Mouse (Mus musculus) midbrain, embryonic 10.5 days (tissue): Measurements from ENCODE around the gene Mrpl20. TPM values are rescaled to one million over a fixed set of nuclear protein-coding genes. Genes with fewer than 3 reads are reported as not detected.
"Not testable (repeated sequence)": the region's sequence is repeated elsewhere in the genome, so short reads cannot be mapped to it uniquely, and the experiment has no call there.

ENCODE experiments used
- DNase-seq: peaks from one replicate; pipeline ENCODE4 v3.0.0-alpha.2; 2017; ENCODE audit warnings: low spot score
- H3K27ac ChIP-seq: fragments of 300-500 bp; sonication (generic); replicated peaks from 2 replicates; pipeline ENCODE4 v1.5.1; 2016; ENCODE audit warnings: mild to moderate bottlenecking
- H3K27me3 ChIP-seq: fragments of 300-500 bp; sonication (generic); 2 replicates; pipeline ENCODE4 v1.6.1; 2016; ENCODE audit warnings: low read depth, mild to moderate bottlenecking; ENCODE audit not compliant: poor library complexity, severe bottlenecking
- H3K36me3 ChIP-seq: fragments of 300-500 bp; sonication (generic); 2 replicates; pipeline ENCODE4 v1.6.1; 2016; ENCODE audit warnings: mild to moderate bottlenecking, moderate library complexity
- H3K4me1 ChIP-seq: fragments of 300-500 bp; sonication (generic); 2 replicates; pipeline ENCODE4 v1.6.1; 2016
- H3K4me3 ChIP-seq: fragments of 300-500 bp; sonication (generic); 2 replicates; pipeline ENCODE4 v1.5.1; 2016; ENCODE audit warnings: mild to moderate bottlenecking, moderate library complexity
- H3K9me3 ChIP-seq: fragments of 300-500 bp; sonication (generic); replicated peaks from 2 replicates; pipeline ENCODE4 v1.6.1; 2016; ENCODE audit warnings: mild to moderate bottlenecking
- WGBS: fragments of 180-500 bp; shearing (Covaris S2); methylation state at CpG from one replicate; pipeline ENCODE4 v1.1.7; 2016; 5-methylcytosine and 5-hydroxymethylcytosine counted together
- polyA plus RNA-seq: library from polyadenylated mRNA; unstranded; fragments of >200 nt; fragmentation: Nextera tagmentation; extraction: Ambion mirVana; gene quantifications from 2 replicates; pipeline ENCODE4 v1.2.1, GENCODE M21; 2016

Mrpl20 gene
- polyA plus RNA-seq, 1 experiment from 2014 or later, result 260 TPM

DNA sequence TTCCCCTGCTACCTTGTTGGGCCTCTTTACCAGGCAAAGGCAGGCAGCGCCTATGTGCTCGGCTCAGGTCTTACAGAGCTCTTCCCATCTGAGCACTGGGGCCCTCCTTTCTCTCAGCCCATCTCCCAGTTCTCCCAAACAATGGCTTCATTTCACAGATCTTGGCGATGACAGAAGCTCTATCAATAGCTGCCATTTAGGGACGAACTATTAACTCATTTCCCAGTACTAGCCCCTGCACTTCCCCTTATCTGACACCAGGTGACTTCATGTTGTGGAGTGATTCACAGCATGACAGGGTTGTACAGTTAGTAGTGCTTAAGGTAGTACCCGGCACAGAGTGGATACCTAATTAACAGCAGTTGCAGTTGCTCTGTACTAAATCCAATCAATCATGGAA lies 16.9 kb upstream of the Mrpl20 start, which contains the start of gene Tmem88b:
Tmem88b (minus strand) TSS at position 56 of the 400 bp plus-strand sequence.
- no peak for DNase-seq
- Histone ChIP-seq H3K4me3 (peak within 1 kb of the TSS; percentile 75), H3K4me1 (peaks cover 29% of the 10 kb centered on the region), H3K27me3 (peaks cover 12% of the 10 kb centered on the region; the same call in 1 of the 2 replicates), H3K9me3 (no peaks in the 10 kb centered on the region), H3K27ac (peak within 1 kb of the TSS; percentile 92), H3K36me3 (no peaks in the 10 kb centered on the region)
- 81% methylated on average over 5 of the region's 5 CpGs for WGBS

DNA sequence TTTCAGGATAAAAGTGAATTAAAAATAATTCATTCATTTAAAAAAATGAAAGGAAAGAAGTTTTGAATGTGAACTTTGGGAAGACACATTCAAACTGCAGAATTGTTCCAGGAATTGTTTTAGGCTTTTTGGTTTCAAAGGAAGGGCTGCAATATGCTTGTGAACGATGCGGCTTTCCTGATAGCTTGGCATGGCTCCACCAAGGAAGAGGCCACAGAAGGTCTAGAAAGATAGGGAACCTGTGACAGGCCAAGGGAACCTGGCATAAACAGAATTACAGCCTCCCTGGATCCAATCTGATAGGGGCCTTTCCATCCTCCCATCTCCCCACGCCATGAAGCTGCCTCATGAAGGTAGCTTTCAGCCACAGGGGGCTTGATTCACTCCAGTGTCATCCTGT lies 14.4 kb upstream of the Mrpl20 start:
- no peaks in the 10 kb centered on the region for H3K36me3 ChIP-seq
- H3K4me1 ChIP-seq, result peaks cover 23% of the 10 kb centered on the region
- DNase-seq, result no peak
- 81% methylated on average over 3 of the region's 3 CpGs for WGBS
- no peak overlapping the region for H3K4me3 ChIP-seq
- H3K27me3 ChIP-seq, result peaks cover 26% of the 10 kb centered on the region
- H3K9me3 ChIP-seq, result no peaks in the 10 kb centered on the region
- no peak overlapping the region for H3K27ac ChIP-seq

DNA sequence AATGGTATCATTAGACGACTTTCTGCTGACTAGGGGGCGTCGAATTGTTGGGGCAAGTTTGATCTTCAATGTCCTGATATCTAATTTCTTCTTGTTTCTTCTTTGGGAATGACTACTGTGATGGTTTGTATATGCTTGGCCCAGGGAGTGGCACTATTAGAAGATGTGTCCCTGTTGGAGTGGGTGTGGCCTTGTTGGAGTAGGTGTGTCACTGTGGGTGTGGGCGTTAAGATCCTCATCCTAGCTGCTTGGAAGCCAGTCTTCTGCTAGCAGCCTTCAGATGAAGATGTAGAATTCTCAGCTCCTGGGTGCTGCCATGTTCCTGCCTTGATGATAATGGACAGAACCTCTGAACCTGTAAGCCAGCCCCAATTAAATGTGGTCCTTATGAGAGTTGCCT lies 13.8 kb upstream of the Mrpl20 start:
- H3K36me3 ChIP-seq, H3K27ac ChIP-seq, DNase-seq, H3K9me3 ChIP-seq, H3K4me3 ChIP-seq: not testable (repeated sequence)
- H3K27me3 ChIP-seq, result peaks cover 26% of the 10 kb centered on the region
- 85% methylated on average over 4 of the region's 4 CpGs for WGBS
- H3K4me1 ChIP-seq, result peaks cover 18% of the 10 kb centered on the region

DNA sequence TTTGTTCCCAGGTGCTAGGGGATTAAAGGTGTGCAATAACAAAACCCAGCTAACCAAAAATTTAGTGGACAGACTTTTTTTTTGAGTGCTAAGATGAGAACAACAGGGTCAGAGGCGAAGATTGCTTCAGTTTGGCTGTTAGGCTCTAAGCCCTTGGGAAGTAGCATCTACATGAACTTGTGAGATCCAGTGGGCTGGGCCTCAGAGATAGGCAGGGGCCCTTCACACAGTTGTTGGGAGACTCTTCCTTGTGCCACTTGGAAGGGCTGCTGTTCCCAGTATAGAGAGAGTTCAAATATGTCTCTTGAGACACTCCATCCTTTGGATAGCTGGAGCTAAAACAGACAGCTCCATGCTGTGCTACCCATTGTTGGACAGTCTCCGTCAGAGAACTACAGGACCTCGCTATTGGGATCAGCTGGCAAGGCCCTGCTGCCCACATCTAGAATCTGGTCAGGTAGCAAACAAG lies 12.6 kb upstream of the Mrpl20 start, which contains the start of gene Ankrd65:
Ankrd65 (plus strand) TSS at position 419 of the 469 bp plus-strand sequence.
- Histone ChIP-seq H3K4me3 (no peak within 1 kb of the TSS), H3K9me3 (no peaks in the 10 kb centered on the region), H3K27ac (no peak within 1 kb of the TSS), H3K4me1 (peaks cover 6% of the 10 kb centered on the region), H3K36me3 (no peaks in the 10 kb centered on the region), H3K27me3 (peaks cover 22% of the 10 kb centered on the region)
- WGBS, result 82% methylated on average over 3 of the region's 3 CpGs
- no peak for DNase-seq

DNA sequence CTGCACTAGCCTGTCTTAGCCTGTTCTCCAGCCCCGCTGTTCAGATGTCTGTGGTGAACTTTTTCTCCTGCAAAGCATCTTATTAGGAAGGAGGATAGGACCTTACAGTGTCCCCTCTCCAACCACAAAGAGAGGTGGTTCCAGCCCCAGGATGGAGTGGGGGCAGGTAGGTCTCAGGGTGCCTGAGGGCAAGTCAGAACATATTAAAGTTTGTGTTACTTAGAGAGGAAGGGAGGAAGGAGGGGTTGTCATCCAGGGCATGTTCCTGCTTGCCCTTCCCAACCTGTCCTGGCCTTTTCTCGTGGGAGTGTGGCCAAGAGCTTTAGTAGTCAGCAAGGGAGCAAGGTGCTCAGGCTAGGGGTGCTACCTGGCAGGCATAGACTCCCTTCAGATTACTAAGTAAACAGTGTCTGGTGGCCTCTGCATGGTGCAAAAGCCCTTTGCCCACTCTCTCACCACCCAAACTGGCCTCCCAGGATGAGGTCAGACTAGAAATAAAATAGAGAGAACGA lies 12.0 kb upstream of the Mrpl20 start:
- Histone ChIP-seq H3K27me3 (peaks cover 15% of the 10 kb centered on the region), H3K4me1 (no peaks in the 10 kb centered on the region), H3K36me3 (no peaks in the 10 kb centered on the region), H3K27ac (no peak overlapping the region), H3K9me3 (no peaks in the 10 kb centered on the region), H3K4me3 (no peak overlapping the region)
- no peak for DNase-seq
- 75% methylated on average over 3 of the region's 3 CpGs for WGBS

DNA sequence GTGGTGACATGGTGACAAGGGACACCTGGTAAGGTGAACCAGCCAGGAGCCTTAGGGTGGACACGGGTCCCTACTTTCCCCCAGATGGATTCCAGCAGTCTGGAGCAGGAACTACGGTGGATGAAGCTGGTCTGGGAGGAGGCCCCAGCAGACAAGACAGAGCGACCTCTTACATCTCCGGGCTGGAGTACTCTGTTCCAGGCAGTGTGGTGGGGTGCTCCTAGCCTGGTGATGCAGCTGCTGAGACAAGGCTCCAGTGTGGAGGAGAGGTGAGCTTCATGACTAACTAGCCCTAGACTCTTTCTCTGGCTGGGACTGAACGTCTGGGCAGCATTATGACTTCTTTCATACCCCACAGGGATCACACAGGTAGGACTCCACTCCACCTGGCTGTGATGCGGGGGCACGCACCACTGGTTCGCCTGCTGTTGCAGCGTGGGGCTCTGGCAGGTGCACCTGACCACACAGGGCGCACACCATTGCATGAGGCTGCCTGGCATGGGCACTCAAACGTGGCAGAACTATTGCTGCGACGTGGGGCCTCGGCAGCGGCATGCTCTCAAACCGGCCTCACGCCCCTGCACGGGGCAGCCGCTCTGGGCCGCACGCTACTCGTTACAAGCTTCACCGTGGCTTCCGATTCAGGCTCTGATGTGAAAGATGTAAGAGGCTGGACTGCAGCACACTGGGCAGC lies 11.3 kb upstream of the Mrpl20 start:
- WGBS, result 79% methylated on average over 24 of the region's 24 CpGs
- peaks cover 13% of the 10 kb centered on the region for H3K27me3 ChIP-seq
- DNase-seq, result no peak
- no peaks in the 10 kb centered on the region for H3K36me3 ChIP-seq
- H3K4me3 ChIP-seq, result no peak overlapping the region
- no peak overlapping the region for H3K27ac ChIP-seq
- H3K4me1 ChIP-seq, result no peaks in the 10 kb centered on the region
- no peaks in the 10 kb centered on the region for H3K9me3 ChIP-seq

DNA sequence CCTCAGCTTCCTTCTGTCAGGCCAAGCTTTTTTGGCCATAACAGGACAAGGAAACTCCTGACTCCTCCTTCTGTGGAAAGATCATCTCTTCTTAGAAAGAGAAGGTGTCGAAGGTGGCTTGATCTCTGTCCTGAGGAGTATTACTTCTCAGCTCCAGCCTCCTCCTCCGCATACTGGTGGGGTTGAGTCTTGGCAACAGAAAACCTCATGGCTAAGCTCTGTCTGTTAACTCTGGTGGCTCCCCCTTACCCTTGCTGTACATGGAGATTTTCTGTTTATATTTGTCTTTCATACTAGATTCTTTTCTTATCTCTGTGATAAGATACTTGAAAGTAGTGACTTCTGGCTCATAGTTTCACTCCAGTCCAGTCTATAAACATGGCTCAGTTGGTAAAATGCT lies 8.9 kb upstream of the Mrpl20 start:
- no peaks in the 10 kb centered on the region for H3K36me3 ChIP-seq
- H3K4me1 ChIP-seq, result no peaks in the 10 kb centered on the region
- H3K27ac ChIP-seq, result no peak overlapping the region
- DNase-seq, result no peak
- H3K27me3 ChIP-seq, result peaks cover 18% of the 10 kb centered on the region
- H3K9me3 ChIP-seq, result no peaks in the 10 kb centered on the region
- 88% methylated on average over 2 of the region's 2 CpGs for WGBS
- no peak overlapping the region for H3K4me3 ChIP-seq

DNA sequence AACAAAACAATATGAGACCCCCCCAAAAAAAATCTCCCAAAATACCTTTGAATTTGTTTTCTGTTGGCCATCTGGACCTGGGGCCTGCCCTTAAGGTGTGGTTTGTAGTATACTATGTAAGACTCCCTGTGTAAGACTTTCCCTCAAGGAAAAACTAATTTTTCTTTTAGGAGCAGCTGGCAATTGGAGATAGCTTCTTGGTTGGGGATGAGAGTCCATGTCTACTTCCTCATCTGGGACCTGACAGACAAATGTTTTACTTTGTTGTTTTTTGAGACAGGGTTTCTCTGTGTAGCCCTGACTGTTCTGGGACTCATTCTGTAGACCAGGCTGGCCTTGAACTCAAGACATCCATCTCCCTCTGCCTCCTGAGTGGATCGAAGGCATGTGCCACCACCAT lies 603 bp upstream of the Mrpl20 start:
- Histone ChIP-seq H3K9me3 (no peaks in the 10 kb centered on the region), H3K27ac (no peak overlapping the region), H3K4me3 (no peak overlapping the region), H3K4me1 (peaks cover 22% of the 10 kb centered on the region), H3K36me3 (peaks cover 22% of the 10 kb centered on the region), H3K27me3 (0 out of 2 replicates have a peak, but pooled peaks cover 3% of the 10 kb centered on the region)
- no peak for DNase-seq
- WGBS, result 100% methylated on average over 1 of the region's 1 CpGs

DNA sequence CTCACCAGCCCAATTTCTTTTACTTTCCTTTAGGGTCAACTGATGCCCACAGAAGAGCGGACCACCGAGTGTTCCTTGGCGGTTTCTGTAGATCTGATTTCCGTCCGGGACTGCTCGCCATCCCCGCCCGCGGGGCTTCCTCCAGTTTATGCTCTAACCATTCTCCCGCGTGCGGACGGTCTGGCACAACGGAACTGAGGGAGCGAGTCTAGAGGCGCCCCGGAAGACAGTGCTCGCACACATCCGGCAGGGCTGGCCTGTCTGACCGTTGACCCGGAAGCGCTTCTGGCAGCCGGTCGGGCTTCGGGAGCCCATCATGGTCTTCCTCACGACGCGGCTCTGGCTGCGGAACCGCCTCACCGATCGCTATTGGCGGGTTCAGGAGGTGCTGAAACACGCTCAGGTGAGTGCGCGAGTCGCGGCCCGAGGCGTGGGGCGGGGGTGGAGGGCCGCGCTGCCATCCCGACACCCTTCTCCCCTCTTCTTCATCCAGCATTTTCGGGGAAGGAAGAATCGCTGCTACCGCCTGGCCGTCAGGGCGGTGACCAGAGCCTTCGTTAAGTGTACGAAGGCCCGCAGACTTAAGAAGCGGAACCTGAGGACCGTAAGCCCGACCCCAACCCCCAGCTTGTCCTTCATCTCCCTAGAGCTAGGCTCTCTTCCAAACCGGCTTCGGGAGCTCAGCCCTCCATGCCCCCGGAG lies 813 bp downstream of the Mrpl20 start:
- H3K27me3 ChIP-seq, result no peaks in the 10 kb centered on the region
- H3K36me3 ChIP-seq, result peaks cover 35% of the 10 kb centered on the region
- under 1% methylated on average over 58 of the region's 58 CpGs for WGBS
- no peaks in the 10 kb centered on the region for H3K9me3 ChIP-seq
- H3K4me3 ChIP-seq, result peak overlapping the region; percentile 94
- H3K4me1 ChIP-seq, result peaks cover 22% of the 10 kb centered on the region
- DNase-seq, result peak; percentile 96
- peak overlapping the region; percentile 89 for H3K27ac ChIP-seq

DNA sequence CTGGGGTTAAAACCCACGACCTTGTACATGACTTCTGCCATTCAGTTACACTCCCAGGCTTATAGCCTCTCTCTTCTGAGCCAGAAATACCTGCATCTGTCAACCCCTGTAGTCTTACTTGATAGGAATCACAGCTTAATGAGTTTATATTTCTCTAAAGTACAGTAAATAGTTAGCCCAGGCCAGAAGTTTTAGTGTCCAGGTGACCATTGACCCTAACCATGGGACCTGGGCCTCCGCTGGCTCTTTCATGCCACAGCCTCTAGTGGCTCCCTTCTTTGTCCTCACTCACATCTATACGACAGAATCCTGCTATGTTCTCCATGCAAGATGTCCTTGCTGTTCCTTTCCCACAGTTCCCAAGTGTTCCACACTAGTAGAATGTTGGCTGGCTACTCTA lies 5.2 kb downstream of the Mrpl20 start:
- H3K36me3 ChIP-seq, result peaks cover 65% of the 10 kb centered on the region
- DNase-seq, result no peak
- WGBS, result 91% methylated on average over 3 of the region's 3 CpGs
- no peak overlapping the region for H3K27ac ChIP-seq
- no peaks in the 10 kb centered on the region for H3K27me3 ChIP-seq
- no peak overlapping the region for H3K4me3 ChIP-seq
- H3K4me1 ChIP-seq, result peaks cover 30% of the 10 kb centered on the region
- no peaks in the 10 kb centered on the region for H3K9me3 ChIP-seq

DNA sequence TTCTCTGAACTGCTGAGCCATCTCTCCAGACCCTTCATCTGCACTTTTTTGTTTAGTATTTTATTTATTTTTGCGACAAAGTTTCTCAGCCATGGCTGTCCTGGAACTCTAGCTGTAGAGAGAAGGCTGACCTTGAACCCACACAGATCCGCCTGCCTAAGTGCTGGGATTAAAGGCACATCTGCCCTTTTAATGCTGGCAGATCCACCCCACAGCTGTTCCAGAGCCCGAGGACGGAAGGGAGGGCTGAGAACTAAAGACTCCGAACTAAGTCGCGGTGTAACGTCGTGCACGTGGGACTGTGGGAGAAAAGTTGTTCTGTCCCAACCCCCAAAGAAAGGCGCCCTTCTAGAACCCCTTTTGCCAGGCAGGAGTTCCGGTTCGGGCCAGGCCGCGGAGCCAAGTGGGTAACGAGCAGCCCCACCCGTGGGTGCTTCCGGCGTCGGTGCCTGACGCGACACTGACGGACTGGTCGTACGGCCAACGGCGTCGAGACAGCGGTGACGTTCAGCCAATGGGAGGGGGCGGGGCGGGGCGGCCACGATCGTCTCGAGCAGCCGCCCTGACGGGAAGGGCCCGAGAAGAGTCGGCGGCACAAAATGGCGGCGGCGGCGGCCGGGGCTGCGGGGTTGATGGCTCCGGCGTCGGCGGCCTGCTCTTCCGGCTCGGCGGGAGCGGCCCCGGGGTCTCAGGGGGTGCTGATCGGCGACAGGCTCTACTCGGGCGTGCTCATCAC lies 9.4 kb downstream of the Mrpl20 start, which contains the start of gene Ccnl2:
Ccnl2 (plus strand) TSS at position 561 of the 736 bp plus-strand sequence.
- Histone ChIP-seq H3K4me1 (peaks cover 24% of the 10 kb centered on the region), H3K27me3 (no peaks in the 10 kb centered on the region), H3K4me3 (peak within 1 kb of the TSS; percentile 98), H3K9me3 (no peaks in the 10 kb centered on the region), H3K36me3 (peaks cover 83% of the 10 kb centered on the region), H3K27ac (peak within 1 kb of the TSS; percentile 98)
- peak; percentile 97 for DNase-seq
- under 1% methylated on average over 60 of the region's 60 CpGs for WGBS

DNA sequence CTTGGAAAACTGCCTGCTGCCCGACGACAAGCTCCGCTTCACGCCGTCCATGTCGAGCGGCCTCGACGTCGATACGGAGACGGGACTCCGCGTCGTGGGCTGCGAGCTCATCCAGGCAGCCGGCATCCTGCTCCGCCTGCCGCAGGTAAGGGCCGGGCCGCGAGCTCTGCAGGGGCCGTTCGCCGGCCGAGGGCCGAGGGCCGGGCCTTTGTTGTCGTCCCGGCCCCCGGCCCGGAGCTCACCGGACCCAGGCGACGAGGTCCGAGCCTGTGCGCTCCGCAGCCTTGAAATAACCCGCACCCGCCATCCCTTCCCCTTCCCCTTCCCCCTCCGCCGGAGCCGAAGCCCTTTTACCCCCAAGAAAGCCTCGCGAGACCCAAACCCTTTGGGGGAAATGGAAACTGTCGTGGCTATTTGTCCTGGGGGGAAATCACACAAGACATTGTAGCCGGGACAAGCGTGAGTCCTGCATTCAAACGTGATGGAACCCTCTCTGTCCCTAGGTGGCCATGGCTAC lies 10.0 kb downstream of the Mrpl20 start:
- Histone ChIP-seq H3K36me3 (peaks cover 83% of the 10 kb centered on the region), H3K4me3 (peak overlapping the region; percentile 98), H3K27me3 (no peaks in the 10 kb centered on the region), H3K9me3 (no peaks in the 10 kb centered on the region), H3K27ac (peak overlapping the region; percentile 98), H3K4me1 (peaks cover 24% of the 10 kb centered on the region)
- WGBS, result under 1% methylated on average over 46 of the region's 49 CpGs
- no peak for DNase-seq
